Mouse (Mus musculus) Patski (cell line): ENCODE data around the gene A330070K13Rik. TPM values are rescaled to one million over a fixed set of nuclear protein-coding genes. Genes with fewer than 3 reads are reported as not detected.

ENCODE experiments used
- ATAC-seq: fragments of 100-300 bp; one replicate; pipeline ENCODE4 v1.8.0; 2021
- CTCF ChIA-PET: fragments of 350-600 bp; sonication (Branson Sonifier 250); formaldehyde crosslinking; loops from one replicate; lab custom pipeline; 2022; ENCODE audit warnings: inconsistent platforms; lab: Charles Lee
- POLR2A ChIA-PET: fragments of 350-600 bp; sonication (Branson Sonifier 250); formaldehyde crosslinking; loops from one replicate; lab custom pipeline; 2022; ENCODE audit warnings: antibody characterized with exemption, inconsistent platforms; lab: Charles Lee
- DNase-seq: peaks from one replicate; pipeline ENCODE4 v3.0.0-alpha.2; 2011; ENCODE audit warnings: low read depth, low spot score
- H3K27me3 ChIP-seq: fragments of 371-371 bp; one replicate; pipeline ENCODE4 v1.5.1; 2021
- CTCF ChIP-seq: fragments of 100-300 bp; IDR thresholded peaks from one replicate; pipeline ENCODE4 v1.5.1; 2021
- in situ Hi-C: fragments of 300-500 bp; cut with MboI; formaldehyde crosslinking; loops from 3 replicates; pipeline ENCODE4 v1.11.1; 2018; ENCODE audit warnings: low pct_unique_long_range_greater_than_20kb, mixed read lengths
- polyA plus RNA-seq: library from polyadenylated mRNA; unstranded; gene quantifications from one replicate; pipeline ENCODE4 v1.2.3, GENCODE M21; 2021

Gene A330070K13Rik
- polyA plus RNA-seq, 1 experiment from 2014 or later = not detected

GRCm38 (mm10) chr5:130330801-130331200 is 53.6 kb downstream of the A330070K13Rik start:
- no peaks in the 10 kb centered on the region for H3K27me3 ChIP-seq
- ATAC-seq = no peak
- no peak for DNase-seq
- ChIA-PET CTCF (no interaction called here), POLR2A (no interaction called here)
- in situ Hi-C loops = no loop called here
- no peak for TF ChIP-seq CTCF

GRCm38 (mm10) chr5:130329889-130330288 is 54.5 kb downstream of the A330070K13Rik start:
- ATAC-seq (no peak), DNase-seq (no peak)
- no peak for TF ChIP-seq CTCF
- no peaks in the 10 kb centered on the region for H3K27me3 ChIP-seq
- in situ Hi-C loops = no loop called here
- ChIA-PET CTCF (no interaction called here), POLR2A (no interaction called here)

Other genes starting within 250 kb of the A330070K13Rik start
- gene Kctd7, start 239.8 kb downstream of the A330070K13Rik start, polyA plus RNA-seq = 5.1 TPM
- 33.6 TPM for gene Rabgef1, start 212.8 kb downstream of the A330070K13Rik start, polyA plus RNA-seq
- gene Tmem248, start 167.6 kb downstream of the A330070K13Rik start, polyA plus RNA-seq = 62.9 TPM
- gene Sbds, start 129.1 kb downstream of the A330070K13Rik start, polyA plus RNA-seq = 93.7 TPM
- gene Tyw1, start 129.0 kb downstream of the A330070K13Rik start, polyA plus RNA-seq = 34.0 TPM
- gene Caln1, start 15.2 kb downstream of the A330070K13Rik start, polyA plus RNA-seq = not detected